Mouse (Mus musculus) A20 (cell line): ENCODE data around the gene Wdr20.
"Not testable (repeated sequence)": the region's sequence is repeated elsewhere in the genome, so short reads cannot be mapped to it uniquely, and the experiment has no call there.

ENCODE experiments used
- DNase-seq: peaks from one replicate; pipeline ENCODE4 v3.0.0-alpha.2; 2011; ENCODE audit warnings: low read depth, low spot score

Wdr20 gene

GRCm38 (mm10) chr12:110713784-110714183, 24.0 kb upstream of the Wdr20 start:
- DNase-seq = peak; percentile 62

- DNase-seq = no peak
These were observed 23.5 kb upstream of the Wdr20 start for GRCm38 (mm10) chr12:110714215-110714614.

- DNase-seq = no peak
These were observed 21.7 kb upstream of the Wdr20 start for GRCm38 (mm10) chr12:110716004-110716403.

- peak; percentile 29 for DNase-seq
These were observed 12.7 kb upstream of the Wdr20 start for GRCm38 (mm10) chr12:110725051-110725450.

GRCm38 (mm10) chr12:110725489-110725888, 12.3 kb upstream of the Wdr20 start:
- peak; percentile 86 for DNase-seq

- peak; percentile 63 for DNase-seq
These were observed 11.3 kb upstream of the Wdr20 start for GRCm38 (mm10) chr12:110726428-110726827.

- DNase-seq = not testable (repeated sequence)
These were observed 4.5 kb upstream of the Wdr20 start for GRCm38 (mm10) chr12:110733254-110733653.

- peak; percentile 44 for DNase-seq
These were observed 1.1 kb upstream of the Wdr20 start for GRCm38 (mm10) chr12:110736641-110737040.

- DNase-seq = peak; percentile 59
These were observed 596 bp downstream of the Wdr20 start for GRCm38 (mm10) chr12:110738158-110738921.

- DNase-seq = peak; percentile 82
These were observed 13.2 kb downstream of the Wdr20 start for GRCm38 (mm10) chr12:110750770-110751439.

- no peak for DNase-seq
These were observed 15.0 kb downstream of the Wdr20 start for GRCm38 (mm10) chr12:110752703-110753102.

- DNase-seq = no peak
These were observed 16.2 kb downstream of the Wdr20 start for GRCm38 (mm10) chr12:110753976-110754375.

GRCm38 (mm10) chr12:110757161-110757560, 19.4 kb downstream of the Wdr20 start:
- no peak for DNase-seq

- no peak for DNase-seq
These were observed 21.2 kb downstream of the Wdr20 start for GRCm38 (mm10) chr12:110758932-110759331.

- peak; percentile 39 for DNase-seq
These were observed 24.6 kb downstream of the Wdr20 start for GRCm38 (mm10) chr12:110762321-110762720.

GRCm38 (mm10) chr12:110764531-110764930, 26.8 kb downstream of the Wdr20 start:
- no peak for DNase-seq

- DNase-seq = no peak
These were observed 30.8 kb downstream of the Wdr20 start for GRCm38 (mm10) chr12:110768562-110768961.

GRCm38 (mm10) chr12:110769660-110770297, 32.0 kb downstream of the Wdr20 start:
- no peak for DNase-seq

GRCm38 (mm10) chr12:110770479-110771247, 32.9 kb downstream of the Wdr20 start:
- no peak for DNase-seq

GRCm38 (mm10) chr12:110771961-110772360, 34.2 kb downstream of the Wdr20 start:
- no peak for DNase-seq

GRCm38 (mm10) chr12:110775628-110776426, 38.1 kb downstream of the Wdr20 start:
- DNase-seq = peak; percentile 86
